Mouse (Mus musculus) urinary bladder, postnatal 14 days (tissue): Measurements from ENCODE around the gene Trappc12.
"Not testable (repeated sequence)": the region's sequence is repeated elsewhere in the genome, so short reads cannot be mapped to it uniquely, and the experiment has no call there.

Experiments used
- DNase-seq: peaks from one replicate; pipeline ENCODE4 v3.0.0; 2021; ENCODE audit warnings: low spot score

The Trappc12 gene

GRCm38 (mm10) chr12:28733520-28734245 is 16.6 kb downstream of the Trappc12 start:
- DNase-seq = not testable (repeated sequence)

- DNase-seq = no peak
These were observed 17.6 kb downstream of the Trappc12 start for GRCm38 (mm10) chr12:28732631-28733030.

GRCm38 (mm10) chr12:28727061-28727460 is 23.2 kb downstream of the Trappc12 start:
- DNase-seq = no peak

- DNase-seq = no peak
These were observed 24.1 kb downstream of the Trappc12 start for GRCm38 (mm10) chr12:28726204-28726603.

GRCm38 (mm10) chr12:28724366-28724765 is 25.9 kb downstream of the Trappc12 start:
- DNase-seq = no peak

- DNase-seq = no peak
These were observed 32.2 kb downstream of the Trappc12 start for GRCm38 (mm10) chr12:28718106-28718505.

GRCm38 (mm10) chr12:28717066-28717465 is 33.2 kb downstream of the Trappc12 start:
- no peak for DNase-seq

GRCm38 (mm10) chr12:28714822-28715632 is 35.2 kb downstream of the Trappc12 start:
- no peak for DNase-seq

- DNase-seq = no peak
These were observed 39.6 kb downstream of the Trappc12 start for GRCm38 (mm10) chr12:28710566-28711185.

GRCm38 (mm10) chr12:28708154-28708553 is 42.1 kb downstream of the Trappc12 start:
- no peak for DNase-seq

GRCm38 (mm10) chr12:28705204-28705603 is 45.1 kb downstream of the Trappc12 start:
- no peak for DNase-seq

- DNase-seq = no peak
These were observed 45.9 kb downstream of the Trappc12 start for GRCm38 (mm10) chr12:28704381-28704780.

- no peak for DNase-seq
These were observed 49.0 kb downstream of the Trappc12 start for GRCm38 (mm10) chr12:28701302-28701701.

- peak; percentile 10 for DNase-seq
These were observed 49.7 kb downstream of the Trappc12 start for GRCm38 (mm10) chr12:28700561-28701025.

GRCm38 (mm10) chr12:28700101-28700511 is 50.2 kb downstream of the Trappc12 start:
- no peak for DNase-seq

GRCm38 (mm10) chr12:28699656-28700055 is 50.6 kb downstream of the Trappc12 start:
- peak; percentile 73 for DNase-seq

GRCm38 (mm10) chr12:28699086-28699485 is 51.2 kb downstream of the Trappc12 start:
- DNase-seq = no peak

- no peak for DNase-seq
These were observed 52.3 kb downstream of the Trappc12 start for GRCm38 (mm10) chr12:28697821-28698595.

GRCm38 (mm10) chr12:28694776-28695175 is 55.5 kb downstream of the Trappc12 start:
- no peak for DNase-seq

- DNase-seq = no peak
These were observed 56.0 kb downstream of the Trappc12 start for GRCm38 (mm10) chr12:28694231-28694630.

- no peak for DNase-seq
These were observed 56.5 kb downstream of the Trappc12 start for GRCm38 (mm10) chr12:28693738-28694137.

- no peak for DNase-seq
These were observed 59.5 kb downstream of the Trappc12 start for GRCm38 (mm10) chr12:28690730-28691129.
